Mouse (Mus musculus): ENCODE measurements around the gene Ntng1. TPM values are rescaled to one million over a fixed set of nuclear protein-coding genes. Genes with fewer than 3 reads are reported as not detected.

Ntng1 gene
- total and polyA plus RNA-seq, 3 experiments, result 0.06 to 0.07 TPM; not detected in 1

- WGBS, result 90% methylated on average over 2 of the region's 2 CpGs
Observed at GRCm38 (mm10) chr3:110046750-110047149, 97.1 kb downstream of the Ntng1 start.

GRCm38 (mm10) chr3:110044209-110044608 lies 99.6 kb downstream of the Ntng1 start:
- no peaks in the 10 kb centered on the region for H3K4me1 ChIP-seq (ENCODE audit: control insufficient read depth, insufficient read depth, low read length)
- no peak overlapping the region for H3K9ac ChIP-seq (ENCODE audit: low read depth, low read length)
- H3K27ac ChIP-seq, result no peak overlapping the region
- H3K36me3 ChIP-seq (ENCODE audit: control insufficient read depth, insufficient read depth, low read length), result no peaks in the 10 kb centered on the region
- H3K79me2 ChIP-seq (replicated peaks; ENCODE audit: control insufficient read depth, insufficient read depth, low read length), result no peaks in the 10 kb centered on the region
- no peak overlapping the region for H3K4me3 ChIP-seq
- H3K27me3 ChIP-seq (ENCODE audit: control insufficient read depth, insufficient read depth, low read length), result no peaks in the 10 kb centered on the region
- intact Hi-C loops (cut with DNase I), result no loop called here
- 76% methylated on average over 2 of the region's 2 CpGs for WGBS
- DNase-seq, result no peak
- no peak for TF ChIP-seq POLR2A (IDR thresholded peaks at IDR 0.05; ENCODE audit: insufficient read depth, low read depth, low read length)
- TF ChIP-seq CTCF (IDR thresholded peaks at IDR 0.05), result no peak
- TF ChIP-seq EP300 (IDR thresholded peaks at IDR 0.05; ENCODE audit: insufficient read depth, low read depth, low read length), result no peak

More at GRCm38 (mm10) chr3:110046750-110047149, 97.1 kb downstream of the Ntng1 start:
- no peak for TF ChIP-seq CTCF (IDR thresholded peaks at IDR 0.05)
- no peak for TF ChIP-seq EP300 (IDR thresholded peaks at IDR 0.05; ENCODE audit: insufficient read depth, low read depth, low read length)
- TF ChIP-seq POLR2A (IDR thresholded peaks at IDR 0.05; ENCODE audit: insufficient read depth, low read depth, low read length), result no peak
- Histone ChIP-seq H3K4me3 (no peak overlapping the region), H3K4me1 (ENCODE audit: control insufficient read depth, insufficient read depth, low read length) (no peaks in the 10 kb centered on the region), H3K9ac (ENCODE audit: low read depth, low read length) (no peak overlapping the region), H3K79me2 (replicated peaks; ENCODE audit: control insufficient read depth, insufficient read depth, low read length) (no peaks in the 10 kb centered on the region), H3K27me3 (ENCODE audit: control insufficient read depth, insufficient read depth, low read length) (no peaks in the 10 kb centered on the region), H3K36me3 (ENCODE audit: control insufficient read depth, insufficient read depth, low read length) (no peaks in the 10 kb centered on the region), H3K27ac (no peak overlapping the region)
- DNase-seq, result no peak
- intact Hi-C loops (cut with DNase I), result no loop called here

- WGBS, result 80% methylated on average over 1 of the region's 1 CpGs
- intact Hi-C loops (cut with DNase I), result no loop called here
- Histone ChIP-seq H3K27ac (no peak overlapping the region), H3K79me2 (replicated peaks; ENCODE audit: control insufficient read depth, insufficient read depth, low read length) (no peaks in the 10 kb centered on the region), H3K4me1 (ENCODE audit: control insufficient read depth, insufficient read depth, low read length) (no peaks in the 10 kb centered on the region), H3K27me3 (ENCODE audit: control insufficient read depth, insufficient read depth, low read length) (no peaks in the 10 kb centered on the region), H3K4me3 (no peak overlapping the region), H3K9ac (ENCODE audit: low read depth, low read length) (no peak overlapping the region), H3K36me3 (ENCODE audit: control insufficient read depth, insufficient read depth, low read length) (no peaks in the 10 kb centered on the region)
- DNase-seq, result no peak
- TF ChIP-seq CTCF (IDR thresholded peaks at IDR 0.05), result no peak
- no peak for TF ChIP-seq POLR2A (IDR thresholded peaks at IDR 0.05; ENCODE audit: insufficient read depth, low read depth, low read length)
- TF ChIP-seq EP300 (IDR thresholded peaks at IDR 0.05; ENCODE audit: insufficient read depth, low read depth, low read length), result no peak
Observed at GRCm38 (mm10) chr3:110043641-110044187, 100.1 kb downstream of the Ntng1 start.

GRCm38 (mm10) chr3:110022783-110023599 lies 120.8 kb downstream of the Ntng1 start:
- H3K27ac ChIP-seq, result no peak overlapping the region
- H3K9ac ChIP-seq (ENCODE audit: low read depth, low read length), result no peak overlapping the region
- no peak overlapping the region for H3K4me3 ChIP-seq
- intact Hi-C loops (cut with DNase I), result no loop called here
- H3K36me3 ChIP-seq (ENCODE audit: control insufficient read depth, insufficient read depth, low read length), result no peaks in the 10 kb centered on the region
- no peaks in the 10 kb centered on the region for H3K27me3 ChIP-seq (ENCODE audit: control insufficient read depth, insufficient read depth, low read length)
- no peak for TF ChIP-seq CTCF (IDR thresholded peaks at IDR 0.05)
- TF ChIP-seq EP300 (IDR thresholded peaks at IDR 0.05; ENCODE audit: insufficient read depth, low read depth, low read length), result no peak
- TF ChIP-seq POLR2A (IDR thresholded peaks at IDR 0.05; ENCODE audit: insufficient read depth, low read depth, low read length), result no peak
- no peak for DNase-seq
- H3K79me2 ChIP-seq (replicated peaks; ENCODE audit: control insufficient read depth, insufficient read depth, low read length), result no peaks in the 10 kb centered on the region
- H3K4me1 ChIP-seq (ENCODE audit: control insufficient read depth, insufficient read depth, low read length), result no peaks in the 10 kb centered on the region
- WGBS, result 36% methylated on average over 18 of the region's 18 CpGs

- Histone ChIP-seq H3K9ac (ENCODE audit: low read depth, low read length) (no peak overlapping the region), H3K27me3 (ENCODE audit: control insufficient read depth, insufficient read depth, low read length) (no peaks in the 10 kb centered on the region), H3K36me3 (ENCODE audit: control insufficient read depth, insufficient read depth, low read length) (no peaks in the 10 kb centered on the region), H3K4me3 (no peak overlapping the region), H3K27ac (no peak overlapping the region), H3K79me2 (replicated peaks; ENCODE audit: control insufficient read depth, insufficient read depth, low read length) (no peaks in the 10 kb centered on the region), H3K4me1 (ENCODE audit: control insufficient read depth, insufficient read depth, low read length) (no peaks in the 10 kb centered on the region)
- TF ChIP-seq EP300 (IDR thresholded peaks at IDR 0.05; ENCODE audit: insufficient read depth, low read depth, low read length) (no peak), CTCF (IDR thresholded peaks at IDR 0.05) (no peak), POLR2A (IDR thresholded peaks at IDR 0.05; ENCODE audit: insufficient read depth, low read depth, low read length) (no peak)
- no peak for DNase-seq
- intact Hi-C loops (cut with DNase I), result no loop called here
- WGBS, result 76% methylated on average over 14 of the region's 14 CpGs
Observed at GRCm38 (mm10) chr3:110010870-110011626, 132.8 kb downstream of the Ntng1 start.

All from heart, adult 2 months (tissue).